Mouse (Mus musculus) adipocyte (in vitro differentiated cells): ENCODE data around the gene Batf3.
"Not testable (repeated sequence)": the region's sequence is repeated elsewhere in the genome, so short reads cannot be mapped to it uniquely, and the experiment has no call there.

ENCODE experiments used
- DNase-seq: peaks from one replicate; pipeline ENCODE4 v3.0.0-alpha.2; 2016; ENCODE audit warnings: low spot score

The Batf3 gene

DNA sequence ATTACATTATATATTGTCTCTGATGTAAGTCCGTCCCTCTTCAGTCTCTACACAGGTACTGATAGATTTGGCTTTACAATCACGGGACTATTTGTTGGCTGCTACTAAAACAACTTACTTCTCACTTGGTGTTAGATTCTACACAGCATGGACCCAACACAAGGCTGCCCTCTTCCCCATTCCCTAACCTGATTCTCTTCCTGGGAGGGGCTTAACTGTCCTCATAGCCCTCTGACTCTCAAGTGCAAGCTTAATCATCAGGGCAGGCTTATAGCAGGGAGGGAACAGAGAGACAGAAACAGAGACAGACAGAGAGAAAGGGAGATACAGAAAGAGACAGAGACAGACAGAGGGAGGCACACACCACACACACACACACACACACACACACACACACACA is 34.0 kb downstream of the Batf3 start:
- no peak for DNase-seq

GRCm38 (mm10) chr1:191132240-191132639 is 34.6 kb downstream of the Batf3 start:
- DNase-seq: no peak

DNA sequence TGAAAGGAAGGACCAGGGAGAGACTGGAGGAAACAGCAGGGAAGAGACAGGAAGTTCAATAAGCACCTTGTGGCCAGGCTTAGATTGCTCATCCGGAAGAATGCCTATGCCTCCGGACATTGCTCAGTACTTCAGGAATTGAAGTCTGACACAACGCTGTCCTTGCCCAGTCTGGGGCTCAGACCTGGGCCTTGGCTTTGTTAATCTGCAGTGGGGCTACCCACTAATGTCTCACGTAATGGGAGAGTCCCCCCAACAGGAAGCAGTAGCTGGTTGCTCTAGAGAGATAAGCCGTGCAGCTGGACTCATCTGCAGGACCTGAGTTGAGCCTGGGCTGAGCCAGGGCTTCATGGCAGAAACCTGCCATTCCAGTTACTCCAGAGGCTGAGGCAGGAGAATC is 35.3 kb downstream of the Batf3 start:
- no peak for DNase-seq

- DNase-seq: no peak
Measured at GRCm38 (mm10) chr1:191135406-191135805, 37.8 kb downstream of the Batf3 start.

DNA sequence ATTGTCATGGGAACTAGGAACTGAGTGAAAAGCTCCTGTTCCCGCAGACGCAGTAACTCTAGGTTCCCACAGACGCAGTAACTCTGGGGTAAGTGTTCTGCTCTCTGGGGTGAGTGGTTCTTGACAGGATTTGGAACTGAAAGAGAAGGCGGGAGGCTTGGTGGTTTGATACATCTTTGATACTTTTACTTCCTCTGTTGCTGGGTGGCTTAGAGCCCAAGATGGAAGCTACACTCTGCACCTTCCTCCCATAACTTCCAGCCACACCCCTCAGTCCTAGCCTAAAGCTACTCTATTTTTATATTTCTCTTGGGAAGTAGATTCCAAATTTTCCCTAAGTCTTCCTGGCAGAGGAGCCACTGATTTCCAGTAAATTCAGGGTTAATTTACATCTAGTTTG is 40.8 kb downstream of the Batf3 start:
- no peak for DNase-seq

DNA sequence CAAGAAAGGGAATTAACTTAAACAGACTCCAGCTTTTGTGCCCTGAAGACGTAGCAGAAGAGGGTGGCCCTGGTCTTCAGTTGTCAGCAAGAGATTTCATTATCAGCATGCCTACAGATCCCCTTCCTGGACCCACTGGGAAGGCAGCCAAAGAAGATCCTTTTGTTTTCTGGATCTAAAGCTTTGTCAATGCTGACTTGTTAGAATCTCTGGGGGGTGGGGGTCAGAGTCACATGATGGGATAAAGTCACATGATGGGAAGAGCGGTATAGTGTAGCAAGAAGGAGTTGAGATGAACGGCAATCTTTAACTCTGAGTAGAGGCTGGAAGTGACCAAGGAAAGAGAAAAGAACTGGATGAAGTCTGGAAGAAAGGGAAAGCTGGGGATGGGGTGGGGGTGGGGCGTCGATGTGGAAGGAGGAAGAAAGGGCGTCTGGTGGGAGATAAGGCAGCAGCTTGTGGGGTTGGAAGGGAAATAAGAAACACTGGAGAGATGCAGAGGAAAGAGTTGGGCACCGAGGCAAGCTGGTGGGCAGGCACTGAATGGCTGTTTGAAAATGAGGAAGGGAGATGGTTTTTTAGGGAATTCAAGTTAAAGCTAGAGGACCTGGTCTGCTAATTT is 41.3 kb downstream of the Batf3 start:
- no peak for DNase-seq

DNA sequence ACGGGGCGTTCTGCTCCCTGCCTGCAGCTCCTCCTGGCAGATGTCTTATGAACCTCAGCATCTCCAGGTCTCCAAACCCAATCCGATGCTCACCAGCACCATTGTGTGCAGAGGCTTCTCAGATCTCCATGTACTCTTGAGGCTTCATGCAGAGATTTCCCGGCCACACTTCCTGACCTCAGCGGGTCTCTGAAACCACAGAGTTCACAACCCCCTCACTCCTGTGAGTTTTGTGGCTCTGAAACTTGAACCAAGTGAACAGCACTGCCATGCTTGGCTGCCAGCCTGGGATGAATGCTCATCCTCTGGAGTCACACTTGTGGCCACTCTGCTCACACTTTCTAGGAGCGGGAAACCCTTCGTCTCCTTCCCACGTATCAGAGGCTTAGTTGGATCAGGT is 43.3 kb downstream of the Batf3 start:
- no peak for DNase-seq

DNA sequence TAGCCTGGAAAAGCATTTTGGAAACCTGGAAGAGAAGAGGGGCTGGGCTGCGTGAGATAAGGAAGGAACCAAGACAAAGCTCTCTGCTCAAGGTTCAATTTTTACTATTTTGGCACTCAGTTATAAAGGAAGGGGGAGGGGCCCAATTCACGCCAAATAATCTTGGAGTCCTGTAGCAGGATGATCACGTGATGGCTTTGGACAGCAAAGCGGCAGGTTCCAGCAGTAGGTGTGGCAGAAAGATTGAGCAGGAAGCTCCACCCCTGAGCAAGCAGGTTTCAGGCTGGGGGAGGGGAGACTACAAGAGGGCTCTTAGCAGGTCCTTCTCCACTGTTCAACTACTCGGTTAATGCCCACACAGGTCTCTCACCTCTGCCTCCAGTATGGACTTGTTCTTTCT is 51.8 kb downstream of the Batf3 start:
- DNase-seq: not testable (repeated sequence)

DNA sequence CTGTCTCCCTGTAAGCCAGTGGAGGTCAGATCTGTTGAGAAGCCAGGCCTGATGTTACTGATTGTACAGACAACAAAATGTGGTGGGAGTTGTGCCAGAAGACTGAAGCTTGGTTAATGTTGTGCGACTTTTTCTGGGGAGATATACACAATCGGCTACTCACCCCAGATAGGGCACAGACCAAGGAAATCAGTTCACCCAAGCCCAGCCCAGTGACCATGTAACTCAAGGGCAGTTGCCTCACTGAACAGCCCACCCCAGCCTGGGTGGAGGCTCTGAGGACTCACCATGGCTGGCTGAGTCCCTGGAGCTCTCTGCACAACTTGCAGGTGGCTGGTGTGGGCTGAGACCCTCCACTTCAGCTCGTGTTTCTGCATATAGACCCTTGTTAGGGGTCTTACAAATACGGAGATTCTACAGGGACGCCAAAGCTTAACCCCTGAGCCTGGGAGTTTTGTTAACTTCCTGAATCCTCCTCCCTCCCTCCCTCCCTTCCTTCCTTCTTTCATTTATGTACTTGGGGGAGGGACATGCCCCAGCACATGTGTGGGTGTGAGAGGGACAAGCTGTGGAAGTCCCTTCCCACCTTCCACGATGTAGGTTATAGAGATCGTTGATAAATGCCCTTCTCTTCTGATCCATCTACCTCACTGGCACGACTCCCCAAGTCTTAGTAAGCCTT is 53.4 kb downstream of the Batf3 start:
- DNase-seq: no peak

DNA sequence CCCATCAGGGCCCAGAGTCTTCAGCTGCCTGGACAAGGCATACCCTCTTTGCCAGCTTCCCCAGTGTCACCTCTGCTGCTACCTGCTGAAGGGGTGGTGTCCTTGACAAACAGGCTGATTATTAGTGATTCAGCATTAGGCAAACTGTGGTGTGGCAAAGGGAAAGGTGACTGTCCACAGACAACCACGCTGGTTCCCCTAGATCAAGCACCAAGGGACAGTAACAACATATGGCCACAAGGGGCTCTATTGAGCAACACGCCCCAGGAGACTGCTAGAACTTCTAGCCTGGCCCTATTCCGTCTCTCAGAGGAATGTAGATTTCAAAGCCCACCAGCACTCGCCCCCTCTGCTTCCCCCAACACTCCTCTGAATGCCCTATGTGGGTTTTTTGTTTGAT is 55.4 kb downstream of the Batf3 start:
- peak; percentile 36 for DNase-seq

- no peak for DNase-seq
Measured at GRCm38 (mm10) chr1:191154314-191154713, 56.7 kb downstream of the Batf3 start.
